Mouse (Mus musculus) liver, adult 2 months (tissue): ENCODE measurements around the gene Cxcl1. TPM values are rescaled to one million over a fixed set of nuclear protein-coding genes. Genes with fewer than 3 reads are reported as not detected.

Experiments used
- DNase-seq: peaks from one replicate; pipeline ENCODE4 v3.0.0-alpha.2; 2011; ENCODE audit warnings: low read depth, low spot score; ENCODE audit errors: extremely low read depth
- H3K27ac ChIP-seq: fragments of 200-500 bp; replicated peaks from 2 replicates; pipeline ENCODE4 v1.5.1; 2012; ENCODE audit warnings: low read depth, mild to moderate bottlenecking, control low read depth, inconsistent platforms, low read length; ENCODE audit not compliant: insufficient read depth
- H3K27me3 ChIP-seq: fragments of 200-500 bp; 2 replicates; pipeline ENCODE4 v1.6.1; 2012; ENCODE audit warnings: mild to moderate bottlenecking, moderate library complexity, low read length, inconsistent platforms; ENCODE audit not compliant: control insufficient read depth, insufficient read depth
- H3K36me3 ChIP-seq: fragments of 200-500 bp; 2 replicates; pipeline ENCODE4 v1.6.1; 2012; ENCODE audit warnings: low read length, inconsistent platforms; ENCODE audit not compliant: control insufficient read depth, insufficient read depth
- H3K4me1 ChIP-seq: fragments of 200-500 bp; 2 replicates; pipeline ENCODE4 v1.6.1; 2011; ENCODE audit warnings: low read length; ENCODE audit not compliant: control insufficient read depth, insufficient read depth
- H3K4me3 ChIP-seq: fragments of 200-500 bp; 2 replicates; pipeline ENCODE4 v1.5.1; 2011; ENCODE audit warnings: low read depth, mild to moderate bottlenecking, control low read depth, low read length, moderate library complexity; ENCODE audit not compliant: insufficient read depth
- H3K79me2 ChIP-seq: fragments of 200-500 bp; 2 replicates; pipeline ENCODE4 v1.6.1; 2012; ENCODE audit warnings: inconsistent platforms, mild to moderate bottlenecking, low read length, moderate library complexity; ENCODE audit not compliant: control insufficient read depth, insufficient read depth
- H3K9ac ChIP-seq: fragments of 200-500 bp; 2 replicates; pipeline ENCODE4 v1.6.1; 2012; ENCODE audit warnings: low read depth, mild to moderate bottlenecking, control low read depth, inconsistent platforms, low read length
- CTCF ChIP-seq: fragments of 200-500 bp; IDR thresholded peaks from 2 replicates; pipeline ENCODE4 v1.5.1; 2011; ENCODE audit warnings: low read depth, low read length, control low read depth
- POLR2A ChIP-seq: fragments of 200-500 bp; IDR thresholded peaks from 2 replicates; pipeline ENCODE4 v1.6.1; 2011; ENCODE audit warnings: low read length, control low read depth; ENCODE audit not compliant: insufficient read depth; ENCODE audit errors: extremely low read depth
- WGBS: fragments of 180-500 bp; shearing (Covaris S2); methylation state at CpG from one replicate; pipeline ENCODE4 v1.1.7; 2018; 5-methylcytosine and 5-hydroxymethylcytosine counted together
- polyA plus RNA-seq: library from polyadenylated mRNA; depleted of rRNA; stranded (reverse); fragments of >200 nt; gene quantifications from 2 replicates; pipeline ENCODE4 v1.2.3, GENCODE M21; 2012
- total RNA-seq: library from RNA; depleted of rRNA; stranded (reverse); fragments of >200 nt; gene quantifications from 2 replicates; pipeline ENCODE4 v1.2.3, GENCODE M21; 2014

Gene Cxcl1
- total and polyA plus RNA-seq, 2 experiments, result 4.2 to 8.2 TPM

GRCm38 (mm10) chr5:90855308-90856230 lies 35.5 kb upstream of the Cxcl1 start:
- WGBS, result 77% methylated on average over 7 of the region's 7 CpGs
- TF ChIP-seq POLR2A (no peak), CTCF (no peak)
- Histone ChIP-seq H3K27me3 (no peaks in the 10 kb centered on the region), H3K9ac (no peak overlapping the region), H3K79me2 (no peaks in the 10 kb centered on the region), H3K27ac (no peak overlapping the region), H3K4me1 (peaks cover 2% of the 10 kb centered on the region; the same call in 1 of the 2 replicates), H3K36me3 (no peaks in the 10 kb centered on the region), H3K4me3 (no peak overlapping the region)
- no peak for DNase-seq

- 90% methylated on average over 5 of the region's 5 CpGs for WGBS
- Histone ChIP-seq H3K4me1 (peaks cover 2% of the 10 kb centered on the region; the same call in 1 of the 2 replicates), H3K79me2 (no peaks in the 10 kb centered on the region), H3K9ac (no peak overlapping the region), H3K27me3 (no peaks in the 10 kb centered on the region), H3K27ac (no peak overlapping the region), H3K4me3 (no peak overlapping the region), H3K36me3 (no peaks in the 10 kb centered on the region)
- DNase-seq, result no peak
- TF ChIP-seq POLR2A (no peak), CTCF (no peak)
Measured at GRCm38 (mm10) chr5:90857463-90857862, 33.6 kb upstream of the Cxcl1 start.

GRCm38 (mm10) chr5:90858429-90858828 lies 32.6 kb upstream of the Cxcl1 start:
- WGBS, result 98% methylated on average over 2 of the region's 2 CpGs
- no peaks in the 10 kb centered on the region for H3K36me3 ChIP-seq
- no peaks in the 10 kb centered on the region for H3K79me2 ChIP-seq
- peaks cover 2% of the 10 kb centered on the region; the same call in 1 of the 2 replicates for H3K4me1 ChIP-seq
- H3K27ac ChIP-seq, result no peak overlapping the region
- H3K4me3 ChIP-seq, result no peak overlapping the region
- TF ChIP-seq CTCF (no peak), POLR2A (no peak)
- no peak for DNase-seq
- H3K9ac ChIP-seq, result no peak overlapping the region
- H3K27me3 ChIP-seq, result no peaks in the 10 kb centered on the region

GRCm38 (mm10) chr5:90859031-90859430 lies 32.0 kb upstream of the Cxcl1 start:
- Histone ChIP-seq H3K4me3 (no peak overlapping the region), H3K4me1 (peaks cover 2% of the 10 kb centered on the region; the same call in 1 of the 2 replicates), H3K36me3 (no peaks in the 10 kb centered on the region), H3K9ac (no peak overlapping the region), H3K27me3 (no peaks in the 10 kb centered on the region), H3K27ac (no peak overlapping the region), H3K79me2 (no peaks in the 10 kb centered on the region)
- 88% methylated on average over 3 of the region's 3 CpGs for WGBS
- TF ChIP-seq POLR2A (no peak), CTCF (no peak)
- DNase-seq, result no peak

GRCm38 (mm10) chr5:90861876-90862375 lies 29.1 kb upstream of the Cxcl1 start:
- Histone ChIP-seq H3K9ac (no peak overlapping the region), H3K27me3 (no peaks in the 10 kb centered on the region), H3K4me3 (no peak overlapping the region), H3K4me1 (peaks cover 2% of the 10 kb centered on the region; the same call in 1 of the 2 replicates), H3K79me2 (no peaks in the 10 kb centered on the region), H3K36me3 (no peaks in the 10 kb centered on the region), H3K27ac (no peak overlapping the region)
- no peak for TF ChIP-seq POLR2A
- no peak for TF ChIP-seq CTCF
- 71% methylated on average over 6 of the region's 6 CpGs for WGBS
- DNase-seq, result peak; percentile 59

GRCm38 (mm10) chr5:90866770-90867169 lies 24.3 kb upstream of the Cxcl1 start:
- Histone ChIP-seq H3K9ac (no peak overlapping the region), H3K36me3 (no peaks in the 10 kb centered on the region), H3K27ac (no peak overlapping the region), H3K4me3 (no peak overlapping the region), H3K27me3 (no peaks in the 10 kb centered on the region), H3K4me1 (peaks cover 5% of the 10 kb centered on the region; the same call in 1 of the 2 replicates), H3K79me2 (no peaks in the 10 kb centered on the region)
- TF ChIP-seq POLR2A (no peak), CTCF (no peak)
- DNase-seq, result no peak
